Mouse (Mus musculus) spleen, postnatal 4 days (tissue): Measurements from ENCODE around the gene BC100530.
"Not testable (repeated sequence)": the region's sequence is repeated elsewhere in the genome, so short reads cannot be mapped to it uniquely, and the experiment has no call there.

Experiments used
- DNase-seq, 2 experiments: peaks; one replicate each; pipeline ENCODE4 v3.0.0; 2022; ENCODE audit warnings: low spot score in 2 of 2

The BC100530 gene

GRCm38 (mm10) chr16:36367648-36368047 is at the start of gene BC100530:
Gene BC100530 (minus strand): TSS chr16:36367748.
- DNase-seq, result not testable (repeated sequence)

- peak in 1 of 2 experiments; percentile 15 for DNase-seq
Measured at GRCm38 (mm10) chr16:36408357-36408756, 40.8 kb upstream of the BC100530 start, which contains the start of gene Stfa2. Gene Stfa2 (minus strand): TSS chr16:36408457.

GRCm38 (mm10) chr16:36389060-36389459 is 21.5 kb upstream of the BC100530 start:
- DNase-seq, result no peak

- DNase-seq, result no peak
Measured at GRCm38 (mm10) chr16:36337171-36337570, 30.4 kb downstream of the BC100530 start.

- no peak for DNase-seq
Measured at GRCm38 (mm10) chr16:36334232-36334631, 33.3 kb downstream of the BC100530 start, which contains the start of gene BC117090. Gene BC117090 (minus strand): TSS chr16:36334332.

GRCm38 (mm10) chr16:36319286-36319685 is 48.3 kb downstream of the BC100530 start:
- no peak for DNase-seq

- DNase-seq, result not testable (repeated sequence)
Measured at GRCm38 (mm10) chr16:36316111-36316510, 51.4 kb downstream of the BC100530 start.
